Mouse (Mus musculus) heart, embryonic 14.5 days (tissue): ENCODE measurements around the gene Cyren. TPM values are rescaled to one million over a fixed set of nuclear protein-coding genes. Genes with fewer than 3 reads are reported as not detected.

Experiments
- ATAC-seq: fragments of 200-750 bp; cut with Nextera tagmentation; 2 replicates; pipeline ENCODE4 v1.8.0; 2017; ENCODE audit warnings: low read depth, moderate TSS enrichment; ENCODE audit not compliant: insufficient number of reproducible peaks, insufficient read depth, low FRiP score
- H3K27ac ChIP-seq, 2 experiments: fragments of 200-500 bp in 1 of 2; fragments of 300-500 bp in 1 of 2; sonication (generic) in 1 of 2; replicated peaks in 1 of 2; 2 replicates each; pipeline ENCODE4 v1.5.1; 2012 to 2014; ENCODE audit warnings: low read depth in 2 of 2, low read length in 2 of 2, control low read depth in 1 of 2, mild to moderate bottlenecking in 1 of 2, mixed read lengths in 1 of 2; ENCODE audit not compliant: control insufficient read depth in 1 of 2, insufficient read depth in 1 of 2
- H3K27me3 ChIP-seq: fragments of 300-500 bp; sonication (generic); 2 replicates; pipeline ENCODE4 v1.6.1; 2014; ENCODE audit warnings: mild to moderate bottlenecking, low read length, control low read depth; ENCODE audit not compliant: control insufficient read depth, insufficient read depth
- H3K36me3 ChIP-seq: fragments of 300-500 bp; sonication (generic); 2 replicates; pipeline ENCODE4 v1.6.1; 2014; ENCODE audit warnings: mild to moderate bottlenecking, control low read depth, low read length, mixed read lengths; ENCODE audit not compliant: control insufficient read depth, insufficient read depth
- H3K4me1 ChIP-seq, 2 experiments: fragments of 200-500 bp in 1 of 2; fragments of 300-500 bp in 1 of 2; sonication (generic) in 1 of 2; 2 replicates each; pipeline ENCODE4 v1.6.1; 2012 to 2014; ENCODE audit warnings: low read length in 2 of 2, control low read depth in 1 of 2, mixed read lengths in 1 of 2; ENCODE audit not compliant: control insufficient read depth in 2 of 2, insufficient read depth in 2 of 2
- H3K4me2 ChIP-seq: fragments of 300-500 bp; sonication (generic); 2 replicates; pipeline ENCODE4 v1.6.1; 2014; ENCODE audit warnings: mild to moderate bottlenecking, low read length
- H3K4me3 ChIP-seq, 2 experiments: fragments of 200-500 bp in 1 of 2; fragments of 300-500 bp in 1 of 2; sonication (generic) in 1 of 2; 2 replicates each; pipeline ENCODE4 v1.5.1; 2012 to 2014; ENCODE audit warnings: low read length in 2 of 2, mild to moderate bottlenecking in 2 of 2, control low read depth in 1 of 2, low read depth in 1 of 2, moderate library complexity in 1 of 2; ENCODE audit not compliant: control insufficient read depth in 1 of 2, insufficient read depth in 1 of 2
- H3K9ac ChIP-seq: fragments of 300-500 bp; sonication (generic); 2 replicates; pipeline ENCODE4 v1.6.1; 2014; ENCODE audit warnings: mild to moderate bottlenecking, low read length
- H3K9me3 ChIP-seq: fragments of 300-500 bp; sonication (generic); 2 replicates; pipeline ENCODE4 v1.6.1; 2016; ENCODE audit warnings: low read length, control low read depth; ENCODE audit not compliant: control insufficient read depth
- WGBS: fragments of 180-500 bp; shearing (Covaris S2); extraction: QIAGEN DNeasy Blood & Tissue Kit; methylation state at CpG from one replicate; pipeline ENCODE4 v1.1.7; 2014; 5-methylcytosine and 5-hydroxymethylcytosine counted together
- polyA plus RNA-seq: library from polyadenylated mRNA; unstranded; fragments of >200 nt; fragmentation: Nextera tagmentation; extraction: Ambion mirVana; gene quantifications from 2 replicates; pipeline ENCODE4 v1.2.1, GENCODE M21; 2014

Cyren gene
- polyA plus RNA-seq, 1 experiment from 2014 or later = 5.8 TPM

DNA sequence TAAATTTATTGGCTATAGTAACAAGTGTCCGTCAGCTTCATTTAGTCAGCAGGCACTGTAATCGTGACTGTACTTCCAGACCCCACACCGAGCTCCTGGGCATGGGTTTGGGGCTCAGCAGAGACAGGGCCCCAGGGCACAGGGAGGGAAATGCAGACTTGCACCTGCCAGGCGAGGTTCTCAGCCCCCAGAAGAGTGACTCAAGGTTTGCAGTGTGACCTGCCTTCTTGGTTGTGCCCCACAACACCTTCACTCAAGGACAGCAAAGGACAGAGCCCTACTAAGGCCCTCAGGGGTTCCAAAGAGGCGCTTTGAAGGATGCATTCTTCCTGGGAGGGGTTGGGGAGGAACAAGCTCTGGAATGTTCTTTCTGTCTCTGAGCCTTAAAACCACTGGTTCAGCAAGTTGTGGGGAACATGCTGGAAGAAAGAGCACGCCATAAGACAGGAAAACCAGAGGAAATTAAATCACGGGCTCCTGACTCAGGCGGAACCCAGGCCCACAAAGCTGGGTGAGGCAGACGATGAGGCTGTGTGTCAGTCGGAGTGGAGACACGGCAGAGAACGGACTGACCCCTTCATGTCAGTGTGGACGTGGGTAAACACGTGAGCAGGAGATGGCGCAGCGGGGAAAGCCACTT, 1.4 kb upstream of the Cyren start:
- no peaks in the 10 kb centered on the region for H3K27me3 ChIP-seq
- no peak for ATAC-seq

DNA sequence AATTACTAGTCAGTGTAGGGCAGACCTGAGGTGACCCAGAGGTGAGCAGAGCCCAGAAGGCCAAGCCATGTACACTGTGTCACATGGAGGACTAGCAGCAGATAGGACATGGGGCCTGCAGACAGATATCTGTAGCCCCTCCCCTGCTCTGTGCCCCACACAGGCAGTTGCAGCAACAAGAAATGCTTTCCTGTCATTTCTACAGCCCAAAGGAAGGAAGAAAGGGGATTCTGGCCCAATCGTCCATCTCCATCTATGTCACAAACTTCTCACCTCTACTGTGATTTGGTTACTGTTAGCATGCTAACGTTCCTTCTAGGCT, 1.1 kb downstream of the Cyren start:
- peaks cover 34% of the 10 kb centered on the region for H3K36me3 ChIP-seq
- peak overlapping the region; percentile 94 for H3K9ac ChIP-seq
- peak overlapping the region; percentile 88 for H3K4me2 ChIP-seq
- H3K27ac ChIP-seq = peak overlapping the region; percentile 23 to 94
- WGBS = 40% methylated on average over 2 of the region's 2 CpGs
- H3K9me3 ChIP-seq = no peaks in the 10 kb centered on the region
- no peaks in the 10 kb centered on the region for H3K27me3 ChIP-seq
- H3K4me1 ChIP-seq = peaks cover 27 to 42% of the 10 kb centered on the region in 2 experiments
- no peak for ATAC-seq
- peak overlapping the region in 1 of 2 experiments; percentile 87; a peak in 2 of 4 replicates for H3K4me3 ChIP-seq

More for the DNA sequence above, 1.4 kb upstream of the Cyren start:
- Histone ChIP-seq H3K4me3 (no peak overlapping the region), H3K4me1 (peaks cover 23 to 37% of the 10 kb centered on the region in 2 experiments), H3K4me2 (no peak overlapping the region), H3K9ac (no peak overlapping the region), H3K9me3 (no peaks in the 10 kb centered on the region), H3K27ac (no peak overlapping the region), H3K36me3 (peaks cover 50% of the 10 kb centered on the region)
- 92% methylated on average over 16 of the region's 16 CpGs for WGBS

DNA sequence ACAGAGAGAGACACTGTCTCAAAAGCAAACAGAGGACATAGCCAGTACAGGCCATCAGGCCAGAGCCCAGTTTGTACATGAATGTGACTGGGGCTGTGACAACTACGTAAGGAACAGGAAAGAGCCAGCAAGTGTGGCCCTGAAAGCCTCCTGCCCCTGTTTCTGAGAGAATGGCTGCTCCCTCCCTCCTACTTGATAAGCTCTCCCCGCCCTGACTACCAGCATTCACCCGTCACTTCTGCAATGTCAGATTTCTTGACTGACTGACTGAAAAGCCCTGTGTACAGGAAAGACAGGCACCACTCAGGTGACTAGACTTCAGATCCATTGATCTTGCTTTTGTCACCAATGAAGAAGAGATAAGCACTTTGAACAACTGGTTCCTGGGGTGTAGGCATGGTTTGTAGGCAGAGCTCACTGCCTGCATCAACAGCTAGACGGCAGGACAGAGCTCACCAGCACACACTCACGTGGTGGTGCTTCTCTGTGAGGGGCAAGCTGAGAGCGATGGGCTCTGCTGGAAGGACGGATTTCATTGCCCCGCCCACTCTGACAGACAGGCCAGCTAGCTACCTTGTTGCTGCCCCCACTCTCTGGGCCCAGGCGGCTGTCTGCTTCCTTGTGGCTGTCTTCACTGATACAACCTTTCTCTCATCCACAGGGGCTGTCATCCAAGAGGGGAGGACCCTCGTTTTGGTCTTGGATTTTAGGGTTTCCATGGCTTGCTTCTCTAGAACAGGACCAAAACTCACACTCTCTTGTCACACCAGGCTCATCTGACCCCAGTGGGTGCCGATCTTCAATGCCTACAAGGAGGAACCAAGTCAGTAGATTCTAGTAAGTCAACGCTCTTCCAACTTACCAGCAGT, 1.7 kb downstream of the Cyren start:
- Histone ChIP-seq H3K4me1 (peaks cover 27 to 42% of the 10 kb centered on the region in 2 experiments), H3K36me3 (peaks cover 28% of the 10 kb centered on the region), H3K9me3 (no peaks in the 10 kb centered on the region), H3K27me3 (no peaks in the 10 kb centered on the region), H3K27ac (peak overlapping the region; percentile 46 to 94), H3K9ac (peak overlapping the region; percentile 94; the same call in 1 of the 2 replicates), H3K4me3 (no peak overlapping the region), H3K4me2 (peak overlapping the region; percentile 88)
- WGBS = 28% methylated on average over 12 of the region's 12 CpGs
- 0 out of 2 replicates have a peak, but pooled peaks have one; percentile 9 for ATAC-seq

DNA sequence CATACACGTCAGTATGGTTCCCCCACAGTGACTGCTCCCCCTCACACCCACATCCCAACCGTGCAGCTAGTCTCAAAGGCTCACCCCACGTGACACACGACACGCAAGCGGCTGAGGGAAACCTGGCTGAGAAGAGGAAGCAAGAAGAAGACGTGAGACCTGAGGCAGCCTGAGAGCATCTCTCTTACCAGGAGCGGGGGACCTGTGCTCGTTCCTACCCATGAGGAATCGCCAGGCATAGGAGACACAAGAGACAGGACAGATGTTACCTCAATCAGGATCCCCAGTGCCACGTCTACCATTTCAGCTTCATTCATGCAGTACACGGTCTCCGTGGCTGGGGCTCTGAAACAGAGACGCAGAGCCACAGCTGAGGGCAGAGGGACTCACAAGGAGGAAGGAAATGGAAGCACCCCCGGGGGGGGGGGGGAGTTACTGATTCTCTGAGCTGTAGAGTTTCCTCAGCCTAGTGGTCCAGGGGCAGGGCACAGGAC, 2.5 kb downstream of the Cyren start:
- 76% methylated on average over 15 of the region's 15 CpGs for WGBS
- H3K9me3 ChIP-seq = no peaks in the 10 kb centered on the region
- ATAC-seq = no peak
- peak overlapping the region; percentile 28; the same call in 1 of the 2 replicates for H3K4me2 ChIP-seq
- H3K27me3 ChIP-seq = no peaks in the 10 kb centered on the region
- 0 out of 2 replicates have a peak overlapping the region, but pooled peaks have one; percentile 14 for H3K9ac ChIP-seq
- H3K4me3 ChIP-seq = no peak overlapping the region
- peaks cover 27 to 44% of the 10 kb centered on the region in 2 experiments for H3K4me1 ChIP-seq
- H3K27ac ChIP-seq = peak overlapping the region; percentile 59 to 94
- peaks cover 19% of the 10 kb centered on the region for H3K36me3 ChIP-seq

DNA sequence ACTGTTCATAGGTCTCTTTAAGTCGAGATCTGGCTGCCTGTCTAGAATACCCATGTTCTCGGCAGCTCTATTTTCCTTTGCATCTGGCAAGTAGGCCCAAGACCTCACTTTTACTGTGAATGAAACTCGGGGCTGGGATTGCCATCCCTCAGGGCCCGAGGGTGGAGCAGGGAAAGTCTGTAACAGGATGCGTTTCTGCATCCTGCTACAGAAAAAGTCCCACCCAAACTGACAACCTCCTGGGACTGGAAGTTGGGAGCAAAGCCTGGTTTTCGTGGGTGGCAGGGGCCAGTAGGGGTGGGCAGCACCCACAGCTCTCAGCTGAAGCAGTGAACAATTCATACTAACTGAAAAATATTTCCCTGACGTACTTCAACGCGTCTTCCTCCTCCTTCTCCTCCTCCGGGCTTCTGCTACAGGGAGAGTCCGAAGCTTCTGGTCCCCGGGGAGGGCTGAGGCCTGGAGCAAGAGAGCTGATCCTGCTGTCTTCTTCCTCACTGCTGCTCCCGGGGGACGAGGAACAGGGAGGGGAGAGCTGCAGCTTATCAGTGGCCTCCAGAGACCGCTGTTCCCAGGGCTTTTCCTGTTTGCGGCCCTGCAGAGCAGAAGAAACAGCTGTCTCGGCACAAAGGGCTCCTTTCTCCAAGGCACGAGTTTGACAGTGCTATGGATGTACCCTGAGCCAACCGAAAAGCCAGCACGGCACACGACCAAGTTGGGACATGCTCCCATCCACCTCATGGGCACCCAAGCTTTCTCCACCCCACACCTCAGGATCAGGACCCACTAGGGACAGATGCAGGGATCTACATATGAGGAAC, 3.5 kb downstream of the Cyren start:
- Histone ChIP-seq H3K4me3 (no peak overlapping the region), H3K4me1 (peaks cover 34 to 54% of the 10 kb centered on the region in 2 experiments), H3K9me3 (no peaks in the 10 kb centered on the region), H3K27ac (peak overlapping the region; percentile 59 to 94), H3K36me3 (peaks cover 9% of the 10 kb centered on the region), H3K27me3 (no peaks in the 10 kb centered on the region), H3K4me2 (peak overlapping the region; percentile 28; the same call in 1 of the 2 replicates), H3K9ac (peak overlapping the region; percentile 57)
- 35% methylated on average over 21 of the region's 21 CpGs for WGBS
- ATAC-seq = no peak

DNA sequence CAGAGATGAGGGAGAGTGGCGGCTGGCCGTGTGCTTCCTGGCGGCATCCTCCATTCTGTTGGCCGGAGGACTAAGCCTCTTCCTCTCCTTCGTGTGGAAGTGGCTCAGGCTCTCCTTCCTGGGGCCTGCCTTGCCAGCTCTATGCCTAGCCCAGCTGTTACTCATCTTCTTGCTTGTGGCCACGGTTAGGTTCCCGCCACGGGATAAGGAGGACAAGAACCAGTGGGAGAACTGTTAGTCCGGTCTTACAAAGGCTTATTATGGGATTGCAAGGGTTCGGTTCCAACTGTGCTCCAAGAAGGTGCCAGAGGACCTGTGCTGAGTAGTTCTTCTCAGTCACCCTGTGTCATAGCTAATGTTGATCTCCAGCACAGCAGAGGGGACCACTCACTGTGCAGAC, 5.0 kb downstream of the Cyren start:
- Histone ChIP-seq H3K9me3 (no peaks in the 10 kb centered on the region), H3K27ac (no peak overlapping the region), H3K4me2 (no peak overlapping the region), H3K27me3 (no peaks in the 10 kb centered on the region), H3K36me3 (0 out of 2 replicates have a peak, but pooled peaks cover 4% of the 10 kb centered on the region), H3K4me1 (peaks cover 36 to 55% of the 10 kb centered on the region in 2 experiments), H3K9ac (no peak overlapping the region), H3K4me3 (no peak overlapping the region)
- ATAC-seq = no peak
- WGBS = 78% methylated on average over 10 of the region's 10 CpGs

DNA sequence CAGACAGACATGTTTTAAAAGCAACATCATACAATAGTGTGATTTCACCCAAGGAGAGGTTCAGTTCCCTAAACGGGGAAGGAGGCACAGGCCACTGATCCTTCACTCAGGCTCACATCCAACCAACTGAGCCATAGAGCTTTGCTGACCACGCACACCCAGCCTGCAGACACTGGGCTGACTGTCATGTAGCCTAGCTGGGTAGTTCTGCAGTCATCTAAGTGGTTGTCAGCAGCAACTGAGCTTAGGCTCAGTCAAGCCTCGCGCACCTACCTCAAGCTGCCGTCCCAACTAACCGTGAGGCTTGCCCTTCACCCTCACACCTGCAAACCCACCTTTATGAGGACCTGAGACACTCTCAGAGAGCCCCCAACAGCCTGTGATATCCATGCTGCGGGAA, 5.9 kb downstream of the Cyren start:
- H3K9ac ChIP-seq = no peak overlapping the region
- no peaks in the 10 kb centered on the region for H3K9me3 ChIP-seq
- 89% methylated on average over 7 of the region's 7 CpGs for WGBS
- 0 out of 2 replicates have a peak, but pooled peaks cover 4% of the 10 kb centered on the region for H3K36me3 ChIP-seq
- H3K4me2 ChIP-seq = no peak overlapping the region
- H3K27ac ChIP-seq = no peak overlapping the region
- peaks cover 35 to 50% of the 10 kb centered on the region in 2 experiments for H3K4me1 ChIP-seq
- no peak for ATAC-seq
- H3K4me3 ChIP-seq = no peak overlapping the region
- H3K27me3 ChIP-seq = no peaks in the 10 kb centered on the region
